Mouse (Mus musculus) left cerebral cortex, adult 9 months (tissue): Measurements from ENCODE around the gene Celf1.
"Not testable (repeated sequence)": the region's sequence is repeated elsewhere in the genome, so short reads cannot be mapped to it uniquely, and the experiment has no call there.

Experiments used
- DNase-seq, 2 experiments: peaks; one replicate each; pipeline ENCODE4 v3.0.0; 2022; ENCODE audit warnings: low spot score in 2 of 2

The Celf1 gene

GRCm38 (mm10) chr2:90940233-90941229 is at the start of gene Celf1:
TSS of gene Celf1 (plus strand) at chr2:90940382.
- peak in 1 of 2 experiments; percentile 77 for DNase-seq

- no peak for DNase-seq
Observed at GRCm38 (mm10) chr2:90893673-90894298, 46.4 kb upstream of the Celf1 start.

GRCm38 (mm10) chr2:90894299-90894677 is 45.9 kb upstream of the Celf1 start:
- DNase-seq = not testable (repeated sequence)

GRCm38 (mm10) chr2:90903398-90903797 is 36.8 kb upstream of the Celf1 start:
- no peak for DNase-seq

GRCm38 (mm10) chr2:90904076-90904855 is 35.9 kb upstream of the Celf1 start, which contains the start of the genes Kbtbd4 and Ndufs3:
TSS of gene Kbtbd4 (plus strand) at chr2:90904740.
TSS of gene Ndufs3 (minus strand) at chr2:90904827.
- DNase-seq = peak in 1 of 2 experiments; percentile 89

GRCm38 (mm10) chr2:90904856-90905224 is 35.3 kb upstream of the Celf1 start:
- DNase-seq = no peak

- DNase-seq = no peak
Observed at GRCm38 (mm10) chr2:90906721-90907120, 33.5 kb upstream of the Celf1 start.

- no peak for DNase-seq
Observed at GRCm38 (mm10) chr2:90910861-90911260, 29.3 kb upstream of the Celf1 start.

GRCm38 (mm10) chr2:90911668-90912067 is 28.5 kb upstream of the Celf1 start:
- no peak for DNase-seq

GRCm38 (mm10) chr2:90913671-90914070 is 26.5 kb upstream of the Celf1 start:
- no peak for DNase-seq

GRCm38 (mm10) chr2:90915516-90915915 is 24.7 kb upstream of the Celf1 start:
- no peak for DNase-seq

GRCm38 (mm10) chr2:90916560-90917232 is 23.5 kb upstream of the Celf1 start:
- DNase-seq = no peak

- DNase-seq = peak in 1 of 2 experiments; percentile 42
Observed at GRCm38 (mm10) chr2:90917233-90917998, 22.8 kb upstream of the Celf1 start.

GRCm38 (mm10) chr2:90917999-90918698 is 22.0 kb upstream of the Celf1 start:
- no peak for DNase-seq

GRCm38 (mm10) chr2:90921178-90921577 is 19.0 kb upstream of the Celf1 start:
- no peak for DNase-seq

GRCm38 (mm10) chr2:90922636-90923035 is 17.5 kb upstream of the Celf1 start:
- DNase-seq = no peak

- DNase-seq = no peak
Observed at GRCm38 (mm10) chr2:90928566-90928965, 11.6 kb upstream of the Celf1 start.

- DNase-seq = no peak
Observed at GRCm38 (mm10) chr2:90931829-90932228, 8.4 kb upstream of the Celf1 start.

GRCm38 (mm10) chr2:90932273-90932672 is 7.9 kb upstream of the Celf1 start:
- no peak for DNase-seq

GRCm38 (mm10) chr2:90938362-90938761 is 1.8 kb upstream of the Celf1 start:
- DNase-seq = no peak
